8 mouse cellular contexts compared by ENCODE assay signal in the genomic region with DNA sequence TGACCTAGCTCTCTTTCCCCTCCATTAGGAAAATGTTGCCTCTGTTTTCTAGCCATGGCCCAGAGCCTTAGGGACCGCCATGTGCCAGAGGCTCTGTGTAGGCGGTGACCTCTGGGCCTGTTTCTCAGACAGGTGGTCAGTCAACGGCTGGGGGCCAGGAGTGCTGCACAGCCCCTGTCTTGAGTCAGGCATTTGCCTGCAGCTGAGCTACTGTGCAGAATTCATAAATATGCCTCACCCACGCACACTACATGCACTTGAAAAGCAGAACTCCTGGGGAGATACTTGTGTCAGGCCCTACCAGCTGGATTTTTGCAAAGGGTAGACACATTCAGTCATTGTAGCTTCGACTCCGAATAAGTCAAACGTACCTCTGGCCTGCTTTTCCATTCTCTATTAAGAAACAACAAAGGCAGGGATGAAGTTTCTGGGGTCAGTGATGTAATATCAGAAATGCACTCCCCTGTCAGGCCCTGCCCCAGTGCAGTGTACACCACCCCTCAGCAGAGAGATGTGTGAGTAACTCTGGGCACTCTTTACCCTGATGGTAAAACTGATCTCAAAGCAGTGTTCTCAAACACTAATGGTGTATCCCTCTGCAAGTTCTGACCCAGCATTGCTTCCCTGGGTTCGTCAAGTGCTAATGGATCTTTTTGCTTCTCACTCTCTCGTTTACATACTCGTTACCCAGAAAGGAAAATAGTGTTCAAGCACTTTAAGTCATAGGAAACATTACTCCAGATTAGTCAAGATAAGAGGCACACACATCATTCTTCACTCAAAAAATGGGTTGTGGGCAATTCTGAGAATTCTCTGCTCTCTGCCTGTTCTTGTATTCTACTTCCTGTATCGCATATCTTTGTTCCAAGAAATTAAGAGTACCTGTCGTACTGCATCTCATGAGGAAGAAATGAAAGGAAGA.
DNase-seq lines count a peak whose midpoint lies in the region; ATAC-seq and TF ChIP-seq lines count a peak whose summit lies in the region.

No protein-coding gene starts in this region.

- H3K27me3 ChIP-seq in lung, embryonic 14.5 days (ENCODE audit: insufficient read depth, low read length) = no peaks in the 10 kb centered on the region
- no peaks in the 10 kb centered on the region for H3K27me3 ChIP-seq in heart, embryonic 12.5 days (replicated peaks)
- no peaks in the 10 kb centered on the region for H3K27me3 ChIP-seq in forebrain, embryonic 16.5 days (replicated peaks; ENCODE audit: control insufficient read depth, insufficient read depth, low read length)
- H3K27me3 ChIP-seq in midbrain, embryonic 16.5 days (ENCODE audit: control insufficient read depth, insufficient read depth, low read depth, low read length) = no peaks in the 10 kb centered on the region
- no peaks in the 10 kb centered on the region for H3K27me3 ChIP-seq in forebrain, embryonic 11.5 days (ENCODE audit: control insufficient read depth, insufficient read depth, low read length)

- TF ChIP-seq CTCF in lung, embryonic 14.5 days (IDR thresholded peaks at IDR 0.05; ENCODE audit: low read depth) = no peak
- no peak for TF ChIP-seq CTCF in bone marrow, adult 2 months (IDR thresholded peaks at IDR 0.05; ENCODE audit: control insufficient read depth, insufficient read depth, low read length)

- H3K9me3 ChIP-seq in lung, embryonic 14.5 days (ENCODE audit: low read depth, low read length) = no peaks in the 10 kb centered on the region
- no peaks in the 10 kb centered on the region for H3K9me3 ChIP-seq in heart, embryonic 12.5 days (replicated peaks)
- no peaks in the 10 kb centered on the region for H3K9me3 ChIP-seq in forebrain, embryonic 16.5 days (ENCODE audit: control insufficient read depth, low read length)
- no peaks in the 10 kb centered on the region for H3K9me3 ChIP-seq in midbrain, embryonic 16.5 days (replicated peaks; ENCODE audit: control insufficient read depth, low read length, poor library complexity, severe bottlenecking)
- no peaks in the 10 kb centered on the region for H3K9me3 ChIP-seq in forebrain, embryonic 11.5 days (ENCODE audit: control insufficient read depth, low read length)

- H3K27ac ChIP-seq in lung, embryonic 14.5 days (ENCODE audit: low read depth) = peak overlapping the region; percentile 75; the same call in 1 of the 2 replicates
- H3K27ac ChIP-seq in bone marrow, adult 2 months (ENCODE audit: control insufficient read depth, insufficient read depth, low read depth, low read length, poor library complexity) = no peak overlapping the region
- no peak overlapping the region for H3K27ac ChIP-seq in heart, embryonic 12.5 days (ENCODE audit: poor library complexity, severe bottlenecking)
- H3K27ac ChIP-seq in forebrain, embryonic 16.5 days (ENCODE audit: low read length) = no peak overlapping the region
- no peak overlapping the region for H3K27ac ChIP-seq in midbrain, embryonic 16.5 days (ENCODE audit: low read length)
- H3K27ac ChIP-seq in forebrain, embryonic 11.5 days (ENCODE audit: low read depth, low read length) = no peak overlapping the region

- no peak for DNase-seq in lung, embryonic 14.5 days
- DNase-seq in lung, postnatal 14 days = no peak
- no peak for DNase-seq in forebrain, embryonic 11.5 days (ENCODE audit: low spot score)

- 0 out of 2 replicates have a peak, but pooled peaks cover 12% of the 10 kb centered on the region for H3K4me1 ChIP-seq in lung, embryonic 14.5 days (ENCODE audit: insufficient read depth)
- H3K4me1 ChIP-seq in bone marrow, adult 2 months (ENCODE audit: control insufficient read depth, insufficient read depth, low read length) = no peaks in the 10 kb centered on the region
- H3K4me1 ChIP-seq in heart, embryonic 12.5 days (replicated peaks) = peaks cover 10% of the 10 kb centered on the region
- peaks cover 7% of the 10 kb centered on the region for H3K4me1 ChIP-seq in forebrain, embryonic 16.5 days (replicated peaks; ENCODE audit: control insufficient read depth, insufficient read depth, low read length)
- H3K4me1 ChIP-seq in midbrain, embryonic 16.5 days (ENCODE audit: control insufficient read depth, insufficient read depth, low read length) = peaks cover 8% of the 10 kb centered on the region; the same call in 1 of the 2 replicates
- peaks cover 7% of the 10 kb centered on the region for H3K4me1 ChIP-seq in forebrain, embryonic 11.5 days (replicated peaks; ENCODE audit: control insufficient read depth, insufficient read depth, low read length)

- no peak for ATAC-seq in lung, embryonic 14.5 days (ENCODE audit: insufficient read depth)
- ATAC-seq in heart, embryonic 12.5 days (ENCODE audit: insufficient number of reproducible peaks, low FRiP score) = peak; percentile 39; the same call in 1 of the 2 replicates
- 0 out of 2 replicates have a peak, but pooled peaks have one; percentile 18 for ATAC-seq in monocyte, adult 5-6 weeks (replicated peaks; ENCODE audit: insufficient number of reproducible peaks, low FRiP score, low TSS enrichment, poor library complexity, severe bottlenecking)
- ATAC-seq in forebrain, embryonic 16.5 days = no peak
- ATAC-seq in midbrain, embryonic 16.5 days = no peak
- no peak for ATAC-seq in forebrain, embryonic 11.5 days (replicated peaks; ENCODE audit: low FRiP score)

- H3K4me3 ChIP-seq in lung, embryonic 14.5 days (ENCODE audit: low read depth, low read length) = no peak overlapping the region
- H3K4me3 ChIP-seq in bone marrow, adult 2 months (replicated peaks; ENCODE audit: control insufficient read depth, low read depth, low read length) = peak overlapping the region; percentile 37
- H3K4me3 ChIP-seq in heart, embryonic 12.5 days = no peak overlapping the region
- H3K4me3 ChIP-seq in forebrain, embryonic 16.5 days (replicated peaks; ENCODE audit: low read length) = no peak overlapping the region
- no peak overlapping the region for H3K4me3 ChIP-seq in midbrain, embryonic 16.5 days (ENCODE audit: low read depth, low read length)
- H3K4me3 ChIP-seq in forebrain, embryonic 11.5 days (ENCODE audit: low read depth, low read length) = no peak overlapping the region

- no peak for TF ChIP-seq POLR2A in bone marrow, adult 2 months (IDR thresholded peaks at IDR 0.05; ENCODE audit: borderline replicate concordance, control insufficient read depth, low read depth, low read length)

- WGBS in lung, embryonic 14.5 days = 61% methylated on average over 12 of the region's 12 CpGs
- WGBS in bone marrow, adult 2 months = 24% methylated on average over 12 of the region's 12 CpGs
- 68% methylated on average over 12 of the region's 12 CpGs for WGBS in heart, embryonic 12.5 days
- WGBS in forebrain, embryonic 16.5 days = 71% methylated on average over 12 of the region's 12 CpGs
- 72% methylated on average over 12 of the region's 12 CpGs for WGBS in midbrain, embryonic 16.5 days
- 74% methylated on average over 12 of the region's 12 CpGs for WGBS in forebrain, embryonic 11.5 days

- H3K4me2 ChIP-seq in lung, embryonic 14.5 days = peak overlapping the region; percentile 37; the same call in 1 of the 2 replicates
- no peak overlapping the region for H3K4me2 ChIP-seq in heart, embryonic 12.5 days
- no peak overlapping the region for H3K4me2 ChIP-seq in forebrain, embryonic 16.5 days (ENCODE audit: low read length)
- no peak overlapping the region for H3K4me2 ChIP-seq in midbrain, embryonic 16.5 days (ENCODE audit: low read length)
- H3K4me2 ChIP-seq in forebrain, embryonic 11.5 days (ENCODE audit: low read depth, low read length, severe bottlenecking) = no peak overlapping the region

- H3K9ac ChIP-seq in lung, embryonic 14.5 days = no peak overlapping the region
- 0 out of 2 replicates have a peak overlapping the region, but pooled peaks have one; percentile 2 for H3K9ac ChIP-seq in heart, embryonic 12.5 days
- no peak overlapping the region for H3K9ac ChIP-seq in forebrain, embryonic 16.5 days (replicated peaks; ENCODE audit: low read depth, low read length)
- no peak overlapping the region for H3K9ac ChIP-seq in midbrain, embryonic 16.5 days (ENCODE audit: low read depth, low read length)
- H3K9ac ChIP-seq in forebrain, embryonic 11.5 days (ENCODE audit: low read length) = no peak overlapping the region

- 0 out of 2 replicates have a peak, but pooled peaks cover 6% of the 10 kb centered on the region for H3K36me3 ChIP-seq in lung, embryonic 14.5 days (ENCODE audit: insufficient read depth)
- H3K36me3 ChIP-seq in heart, embryonic 12.5 days = 0 out of 2 replicates have a peak, but pooled peaks cover 1% of the 10 kb centered on the region
- no peaks in the 10 kb centered on the region for H3K36me3 ChIP-seq in forebrain, embryonic 16.5 days (ENCODE audit: control insufficient read depth, insufficient read depth)
- no peaks in the 10 kb centered on the region for H3K36me3 ChIP-seq in midbrain, embryonic 16.5 days (ENCODE audit: control insufficient read depth, insufficient read depth, low read length)
- no peaks in the 10 kb centered on the region for H3K36me3 ChIP-seq in forebrain, embryonic 11.5 days (ENCODE audit: control insufficient read depth, insufficient read depth, low read length)

Comparison
In these comparisons a context has a peak if more than half of its experiments do, and no peak if none do; other contexts are left out.
1. ATAC-seq: peak in heart, embryonic 12.5 days (single experiment) and monocyte, adult 5-6 weeks (single experiment); none in lung, embryonic 14.5 days (single experiment), forebrain, embryonic 16.5 days (single experiment), midbrain, embryonic 16.5 days (single experiment) and forebrain, embryonic 11.5 days (single experiment).